ENCODE assay signal across 15 mouse cellular contexts in genomic region chr16:17600944-17601562, GRCm38 (mm10). TPM values are rescaled to one million over a fixed set of nuclear protein-coding genes. Genes with fewer than 3 reads are reported as not detected.
A peak's percentile ranks its signal among the peaks of the same experiment; 100 is the strongest.
DNase-seq lines count a peak whose midpoint lies in the region; ATAC-seq and TF ChIP-seq lines count a peak whose summit lies in the region.
"Had no signal": no experiment of that assay in that cellular context is flagged by ENCODE, and none has a peak within 500 bp of the region (broad histone marks: within the 10 kb centered on the region; RNA-seq: fewer than 3 reads in every experiment).

No protein-coding gene starts in this region.

- no peak overlapping the region for H3K4me2 ChIP-seq in liver, embryonic 14.5 days (ENCODE audit: low read depth)
- H3K4me2 ChIP-seq: embryonic facial prominence, embryonic 12.5 days; heart, embryonic 13.5 days; limb, embryonic 13.5 days; neural tube, embryonic 12.5 days had no signal

- peak; percentile 23 for TF ChIP-seq CTCF in left cerebral cortex, adult 2 months (IDR thresholded peaks at IDR 0.05)
- TF ChIP-seq CTCF in liver, embryonic 14.5 days (IDR thresholded peaks at IDR 0.05; ENCODE audit: low read depth): peak; percentile 52

- no peaks in the 10 kb centered on the region for H3K9me3 ChIP-seq in liver, embryonic 14.5 days (ENCODE audit: control insufficient read depth, low read length)
- H3K9me3 ChIP-seq: embryonic facial prominence, embryonic 12.5 days; heart, embryonic 13.5 days; limb, embryonic 13.5 days; neural tube, embryonic 12.5 days had no signal

- no peaks in the 10 kb centered on the region for H3K4me1 ChIP-seq in liver, embryonic 14.5 days (replicated peaks; ENCODE audit: control insufficient read depth in 2 of 2, insufficient read depth in 2 of 2, low read length in 1 of 2)
- H3K4me1 ChIP-seq: embryonic facial prominence, embryonic 12.5 days; limb, embryonic 13.5 days; neural tube, embryonic 12.5 days had no signal

- intact Hi-C loops in left cerebral cortex, adult 2 months (cut with DNase I): no loop called here
- intact Hi-C loops in left cerebral cortex, postnatal 10 days (cut with DNase I): no loop called here

- ATAC-seq in liver, embryonic 14.5 days (ENCODE audit: insufficient read depth): no peak
- ATAC-seq: inflammation-experienced regulatory T-cells, adult 6 months had no signal

- WGBS in liver, embryonic 14.5 days (ENCODE audit: insufficient replicate concordance): 55% methylated on average over 3 of the region's 3 CpGs

- H3K36me3 ChIP-seq in liver, embryonic 14.5 days (replicated peaks; ENCODE audit: control insufficient read depth, insufficient read depth, low read depth): no peaks in the 10 kb centered on the region
- H3K36me3 ChIP-seq: embryonic facial prominence, embryonic 12.5 days; heart, embryonic 13.5 days; limb, embryonic 13.5 days; neural tube, embryonic 12.5 days had no signal

- DNase-seq in embryo, embryonic 11 days: peak; percentile 5
- DNase-seq in embryo, embryonic 10 days (ENCODE audit: low spot score): no peak
- no peak for DNase-seq in left cerebral cortex, adult 2 months (ENCODE audit: extremely low spot score in 1 of 2, low spot score in 2 of 2)
- DNase-seq in left cerebral cortex, postnatal 10 days (ENCODE audit: extremely low spot score in 1 of 2, low spot score in 2 of 2): no peak
- peak; percentile 66 for DNase-seq in ES-CJ7 (ENCODE audit: low read depth, low spot score)
- DNase-seq in liver, embryonic 14.5 days (ENCODE audit: low read depth in 3 of 3, low spot score in 3 of 3): no peak
- no peak for DNase-seq in urinary bladder, adult 18-20 months (ENCODE audit: low spot score in 2 of 2)
- no peak for DNase-seq in gastrocnemius, postnatal 4 days (ENCODE audit: low spot score in 2 of 2)
- DNase-seq: layer of hippocampus, adult 9-11 months had no signal

- no peak for TF ChIP-seq EP300 in liver, embryonic 14.5 days (IDR thresholded peaks at IDR 0.05; ENCODE audit: low read depth)

- no peaks in the 10 kb centered on the region for H3K27me3 ChIP-seq in liver, embryonic 14.5 days (ENCODE audit: control insufficient read depth, insufficient read depth, low read length)
- H3K27me3 ChIP-seq: embryonic facial prominence, embryonic 12.5 days; heart, embryonic 13.5 days; limb, embryonic 13.5 days; neural tube, embryonic 12.5 days had no signal

- no peak overlapping the region for H3K9ac ChIP-seq in liver, embryonic 14.5 days (replicated peaks)
- H3K9ac ChIP-seq: embryonic facial prominence, embryonic 12.5 days; heart, embryonic 13.5 days; limb, embryonic 13.5 days; neural tube, embryonic 12.5 days had no signal

- no peak overlapping the region for H3K4me3 ChIP-seq in left cerebral cortex, adult 2 months
- H3K4me3 ChIP-seq in liver, embryonic 14.5 days (ENCODE audit: insufficient read depth in 1 of 2, low read depth in 2 of 2, low read length in 2 of 2): no peak overlapping the region
- H3K4me3 ChIP-seq: embryonic facial prominence, embryonic 12.5 days; heart, embryonic 13.5 days; limb, embryonic 13.5 days; megakaryocyte, embryonic 14.5 days; neural tube, embryonic 12.5 days had no signal

- H3K27ac ChIP-seq in left cerebral cortex, adult 2 months: no peak overlapping the region
- H3K27ac ChIP-seq in liver, embryonic 14.5 days: no peak overlapping the region
- H3K27ac ChIP-seq: embryonic facial prominence, embryonic 12.5 days; heart, embryonic 13.5 days; limb, embryonic 13.5 days; neural tube, embryonic 12.5 days had no signal

RNA-seq across cellular contexts. Expression of gene Slc7a4, which starts 18.0 kb away (rescaled TPM):
- total RNA-seq in left cerebral cortex, adult 2 months (2021): 10 to 100 TPM; 82.7 to 83.0 TPM
- 10 to 100 TPM; 68.2 to 71.1 TPM for total RNA-seq in left cerebral cortex, postnatal 10 days (2021)
- polyA plus RNA-seq in liver, embryonic 14.5 days (2012; rRNA removed): 1.1 and 2.0 TPM in 2 replicates
- 1.3 and 1.8 TPM in 2 replicates for polyA plus RNA-seq in liver, embryonic 14.5 days (2014; fragmentation: Nextera tagmentation; extraction: Ambion mirVana)
- total RNA-seq in gastrocnemius, postnatal 4 days (2021): 1 to 10 TPM; 2.3 to 3.5 TPM

RNA-seq across cellular contexts. Expression of gene Smpd4, which starts 18.1 kb away (rescaled TPM):
- total RNA-seq in left cerebral cortex, adult 2 months (2021): 10 to 100 TPM; 73.7 to 82.8 TPM
- 10 to 100 TPM; 47.7 to 50.1 TPM for total RNA-seq in left cerebral cortex, postnatal 10 days (2021)
- 28.8 and 33.7 TPM in 2 replicates for polyA plus RNA-seq in liver, embryonic 14.5 days (2012; rRNA removed)
- 18.8 and 21.7 TPM in 2 replicates for polyA plus RNA-seq in liver, embryonic 14.5 days (2014; fragmentation: Nextera tagmentation; extraction: Ambion mirVana)
- 10 to 100 TPM; 23.5 to 23.9 TPM for total RNA-seq in gastrocnemius, postnatal 4 days (2021)

RNA-seq across cellular contexts. Expression of gene P2rx6, which starts 39.4 kb away (rescaled TPM):
- 1 to 10 TPM in 1 of 2 experiments, under 1 TPM in 1; 0.68 to 1.0 TPM for total RNA-seq in left cerebral cortex, adult 2 months (2021)
- total RNA-seq in left cerebral cortex, postnatal 10 days (2021): under 1 TPM; 0.16 to 0.24 TPM
- 0.05 and 0.06 TPM in 2 replicates for polyA plus RNA-seq in liver, embryonic 14.5 days (2012; rRNA removed)
- polyA plus RNA-seq in liver, embryonic 14.5 days (2014; fragmentation: Nextera tagmentation; extraction: Ambion mirVana): 0.13 TPM in 1 of 2 replicates, not detected in the other
- 1 to 10 TPM; 6.3 to 7.5 TPM for total RNA-seq in gastrocnemius, postnatal 4 days (2021)
- polyA plus RNA-seq: inflammation-experienced regulatory T-cells, adult 6 months had no signal

RNA-seq across cellular contexts. Expression of gene Lrrc74b, which starts 40.0 kb away (rescaled TPM):
- 1 to 10 TPM in 1 of 2 experiments, under 1 TPM in 1; 0.68 to 1.1 TPM for total RNA-seq in left cerebral cortex, adult 2 months (2021)
- total RNA-seq in left cerebral cortex, postnatal 10 days (2021): under 1 TPM; 0.26 to 0.34 TPM
- polyA plus RNA-seq in liver, embryonic 14.5 days (2012; rRNA removed): 0.02 TPM in 1 of 2 replicates, not detected in the other
- polyA plus RNA-seq in liver, embryonic 14.5 days (2014; fragmentation: Nextera tagmentation; extraction: Ambion mirVana): 0.06 TPM in 1 of 2 replicates, not detected in the other
- 1 to 10 TPM; 2.5 to 5.0 TPM for total RNA-seq in gastrocnemius, postnatal 4 days (2021)
- polyA plus RNA-seq: embryonic facial prominence, embryonic 12.5 days; limb, embryonic 13.5 days had no signal

RNA-seq across cellular contexts. Expression of gene Ccdc74a, which starts 45.2 kb away (rescaled TPM):
- total RNA-seq in left cerebral cortex, adult 2 months (2021): 10 to 100 TPM; 22.9 to 26.2 TPM
- total RNA-seq in left cerebral cortex, postnatal 10 days (2021): 10 to 100 TPM; 30.3 to 32.3 TPM
- 1.6 and 2.5 TPM in 2 replicates for polyA plus RNA-seq in liver, embryonic 14.5 days (2012; rRNA removed)
- polyA plus RNA-seq in liver, embryonic 14.5 days (2014; fragmentation: Nextera tagmentation; extraction: Ambion mirVana): 2.6 and 3.4 TPM in 2 replicates
- total RNA-seq in gastrocnemius, postnatal 4 days (2021): 1 to 10 TPM; 2.7 to 2.8 TPM

Comparison
In these comparisons a context has a peak if more than half of its experiments do, and no peak if none do; other contexts are left out.
1. DNase-seq: peak in embryo, embryonic 11 days (single experiment) and ES-CJ7 (single experiment); none in embryo, embryonic 10 days (single experiment), left cerebral cortex, adult 2 months (0 of 2), left cerebral cortex, postnatal 10 days (0 of 2), liver, embryonic 14.5 days (0 of 3), urinary bladder, adult 18-20 months (0 of 2) and gastrocnemius, postnatal 4 days (0 of 2).
2. RNA of gene Slc7a4, which starts 18.0 kb away (total RNA-seq): 82.7 to 83.0 TPM in left cerebral cortex, adult 2 months and 68.2 to 71.1 TPM in left cerebral cortex, postnatal 10 days; 2.3 to 3.5 TPM in gastrocnemius, postnatal 4 days; every median in the first group is over 10 times any median in the second.